Mouse (Mus musculus) brain, embryonic 14.5 days (tissue): ENCODE data around the gene Atp11c. TPM values are rescaled to one million over a fixed set of nuclear protein-coding genes. Genes with fewer than 3 reads are reported as not detected.

Experiments
- DNase-seq: peaks from one replicate; pipeline ENCODE4 v3.0.0-alpha.2; 2011; ENCODE audit warnings: low read depth
- CTCF ChIP-seq: fragments of 200-500 bp; IDR thresholded peaks from 2 replicates; pipeline ENCODE4 v1.5.1; 2012; ENCODE audit warnings: inconsistent platforms, mild to moderate bottlenecking, moderate library complexity, borderline replicate concordance; ENCODE audit not compliant: insufficient read depth, insufficient read length; ENCODE audit errors: extremely low read depth
- POLR2A ChIP-seq: fragments of 200-500 bp; IDR thresholded peaks from 2 replicates; pipeline ENCODE4 v1.6.1; 2012; ENCODE audit warnings: mild to moderate bottlenecking, inconsistent platforms, borderline replicate concordance; ENCODE audit not compliant: poor library complexity, insufficient read depth, insufficient read length, severe bottlenecking; ENCODE audit errors: extremely low read depth
- polyA plus RNA-seq: library from polyadenylated mRNA; depleted of rRNA; stranded (reverse); fragments of >200 nt; gene quantifications from 2 replicates; pipeline ENCODE4 v1.2.3, GENCODE M21; 2012

The Atp11c gene
- polyA plus RNA-seq, 1 experiment: 20.0 TPM

DNA sequence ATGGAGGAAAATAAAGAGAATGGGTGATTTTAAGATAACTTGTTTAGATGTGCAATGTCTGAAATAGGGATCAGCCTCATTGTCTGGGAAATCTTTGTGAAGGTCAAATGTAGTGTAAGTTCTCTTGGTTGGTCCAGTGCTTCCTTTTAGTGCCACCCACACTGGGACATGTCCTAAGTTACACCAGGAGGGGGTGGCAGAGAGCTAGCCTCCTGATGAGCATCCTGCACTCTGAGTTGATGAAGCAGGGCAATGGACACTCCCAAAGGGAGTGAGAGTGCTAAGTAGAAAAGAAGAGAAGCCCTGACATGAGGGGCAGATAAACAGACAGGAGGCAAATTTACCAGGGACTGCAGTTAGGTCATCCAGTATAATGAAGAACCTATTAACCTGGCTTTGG is 88.5 kb downstream of the Atp11c start:
- TF ChIP-seq CTCF (peak; percentile 71), POLR2A (no peak)
- peak; percentile 65 for DNase-seq

DNA sequence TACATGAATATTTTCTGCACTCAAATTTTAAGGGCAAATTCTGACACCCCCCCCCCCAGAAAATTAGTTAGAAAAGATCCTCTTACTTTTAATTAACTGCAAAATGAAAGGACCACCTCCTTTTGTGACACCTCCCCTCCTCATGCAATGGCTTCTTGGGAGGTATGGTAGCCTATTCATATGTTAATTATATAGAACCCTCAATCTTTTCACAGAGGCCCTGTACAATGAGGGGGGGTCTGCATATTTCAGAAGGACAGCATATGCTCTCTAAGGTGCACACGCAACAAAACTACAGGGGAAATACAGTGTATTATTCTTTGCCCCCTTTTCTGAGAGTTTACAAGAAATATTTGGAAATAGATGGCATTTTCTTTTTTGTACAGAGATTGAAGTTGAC is 94.7 kb downstream of the Atp11c start:
- TF ChIP-seq CTCF (no peak), POLR2A (no peak)
- DNase-seq: peak; percentile 48

DNA sequence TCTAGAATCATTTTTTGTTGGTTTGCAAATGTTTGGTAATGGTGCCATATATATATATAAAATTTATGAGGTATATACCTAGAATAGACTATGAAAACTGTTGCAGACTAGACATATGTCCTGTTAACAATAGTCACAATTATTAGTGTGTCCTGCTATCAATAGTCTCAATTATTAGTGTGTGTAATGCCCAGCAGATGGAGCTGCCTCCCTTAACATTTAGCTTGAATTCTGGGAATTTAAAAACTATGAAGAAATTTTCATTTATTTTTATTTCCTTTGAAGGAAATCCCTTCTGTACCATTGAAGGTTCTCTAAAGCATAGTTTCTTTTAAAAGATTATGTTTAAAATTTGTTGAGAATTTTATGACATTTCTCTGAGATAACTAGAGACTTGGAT is 97.2 kb downstream of the Atp11c start:
- TF ChIP-seq CTCF (no peak), POLR2A (no peak)
- DNase-seq: peak; percentile 37

DNA sequence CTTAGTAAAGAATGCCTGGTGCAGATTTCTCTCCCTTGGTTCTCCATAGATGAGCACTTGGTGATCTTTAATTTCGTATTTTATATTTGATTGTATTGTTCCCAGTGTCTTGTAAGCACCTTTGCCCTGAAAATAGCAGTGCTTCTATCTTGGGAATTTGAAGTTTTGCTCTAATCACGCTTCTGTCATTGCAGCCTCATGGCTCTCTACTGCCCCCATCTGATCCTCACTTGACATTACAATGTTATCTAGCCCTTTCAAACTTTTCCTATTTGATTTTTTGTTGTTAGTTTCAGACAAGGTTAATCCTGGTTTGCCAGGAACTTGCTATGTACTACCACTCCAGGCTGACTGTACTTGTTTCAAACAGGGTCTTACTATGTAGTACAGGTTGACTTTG is 128.7 kb downstream of the Atp11c start:
- TF ChIP-seq POLR2A: no peak
- peak; percentile 46; the same call in 1 of the 2 replicates for TF ChIP-seq CTCF
- DNase-seq: peak; percentile 36

DNA sequence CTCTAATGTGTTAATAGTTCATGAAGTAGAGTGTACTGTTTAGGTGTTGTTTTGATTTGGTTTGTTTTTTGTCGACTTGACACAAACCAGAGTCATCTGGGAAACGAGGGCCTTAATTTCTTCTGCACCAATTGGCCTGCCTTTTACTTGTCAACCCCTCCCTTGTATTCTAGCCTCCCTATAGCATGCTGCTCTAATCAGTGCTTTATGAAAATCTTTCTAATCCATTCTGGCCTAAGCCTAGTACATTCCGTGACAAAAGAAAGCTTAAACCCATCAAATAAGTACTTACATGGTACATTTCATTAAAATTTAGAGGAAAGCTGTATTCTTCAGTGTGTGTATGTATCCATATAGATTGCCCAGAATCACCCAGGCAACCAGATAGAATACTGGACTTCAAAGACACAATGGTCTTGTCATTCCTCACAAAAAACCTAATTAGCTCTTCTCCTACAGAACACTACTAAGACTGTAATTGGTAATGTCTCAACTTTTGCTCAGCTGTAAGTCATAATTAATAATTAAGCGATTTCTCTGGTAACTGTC is 177.9 kb downstream of the Atp11c start:
- DNase-seq: peak; percentile 46
- TF ChIP-seq POLR2A (no peak), CTCF (no peak)

DNA sequence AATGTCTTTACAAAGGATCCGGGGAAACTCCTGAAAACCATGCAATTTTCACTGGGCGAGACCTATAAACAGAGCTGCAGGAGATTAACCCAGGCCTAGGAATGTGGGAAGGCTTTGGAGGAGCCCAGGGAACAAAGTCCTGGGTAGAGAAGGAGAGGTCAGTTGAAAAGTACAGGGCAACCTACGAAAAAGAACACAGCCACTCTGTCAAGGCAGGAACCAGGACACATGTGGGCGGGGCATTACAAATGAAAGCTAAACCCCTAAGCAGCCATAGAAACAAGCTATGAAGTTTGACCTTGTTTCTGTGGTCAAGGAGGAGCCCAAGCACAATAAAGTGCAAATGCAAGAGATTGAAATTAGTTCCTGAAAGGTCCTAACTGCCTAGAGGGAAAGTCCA is 186.8 kb downstream of the Atp11c start:
- no peak for DNase-seq
- TF ChIP-seq POLR2A: no peak
- no peak for TF ChIP-seq CTCF

DNA sequence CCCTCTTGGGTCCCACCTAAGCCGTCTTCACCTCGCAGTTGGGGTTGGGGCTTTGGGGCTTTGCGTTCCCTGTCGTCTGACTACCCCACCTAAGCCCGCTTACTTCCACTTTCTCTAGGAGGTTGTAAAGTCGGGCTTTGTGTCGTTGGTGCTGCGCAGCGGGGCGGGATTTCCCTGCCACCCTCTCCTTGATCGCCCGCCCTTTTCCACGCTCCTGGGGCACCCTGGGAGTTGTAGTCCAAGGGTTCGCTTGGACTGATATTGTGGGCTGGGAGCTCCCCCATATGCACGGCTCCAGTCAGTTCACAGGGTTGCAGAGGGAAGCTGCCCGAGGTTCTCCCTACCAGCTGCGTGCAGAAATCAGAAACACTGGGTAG is 187.8 kb downstream of the Atp11c start:
- peak; percentile 96 for DNase-seq
- TF ChIP-seq CTCF: peak; percentile 38; the same call in 1 of the 2 replicates
- peak; percentile 31; the same call in 1 of the 2 replicates for TF ChIP-seq POLR2A

DNA sequence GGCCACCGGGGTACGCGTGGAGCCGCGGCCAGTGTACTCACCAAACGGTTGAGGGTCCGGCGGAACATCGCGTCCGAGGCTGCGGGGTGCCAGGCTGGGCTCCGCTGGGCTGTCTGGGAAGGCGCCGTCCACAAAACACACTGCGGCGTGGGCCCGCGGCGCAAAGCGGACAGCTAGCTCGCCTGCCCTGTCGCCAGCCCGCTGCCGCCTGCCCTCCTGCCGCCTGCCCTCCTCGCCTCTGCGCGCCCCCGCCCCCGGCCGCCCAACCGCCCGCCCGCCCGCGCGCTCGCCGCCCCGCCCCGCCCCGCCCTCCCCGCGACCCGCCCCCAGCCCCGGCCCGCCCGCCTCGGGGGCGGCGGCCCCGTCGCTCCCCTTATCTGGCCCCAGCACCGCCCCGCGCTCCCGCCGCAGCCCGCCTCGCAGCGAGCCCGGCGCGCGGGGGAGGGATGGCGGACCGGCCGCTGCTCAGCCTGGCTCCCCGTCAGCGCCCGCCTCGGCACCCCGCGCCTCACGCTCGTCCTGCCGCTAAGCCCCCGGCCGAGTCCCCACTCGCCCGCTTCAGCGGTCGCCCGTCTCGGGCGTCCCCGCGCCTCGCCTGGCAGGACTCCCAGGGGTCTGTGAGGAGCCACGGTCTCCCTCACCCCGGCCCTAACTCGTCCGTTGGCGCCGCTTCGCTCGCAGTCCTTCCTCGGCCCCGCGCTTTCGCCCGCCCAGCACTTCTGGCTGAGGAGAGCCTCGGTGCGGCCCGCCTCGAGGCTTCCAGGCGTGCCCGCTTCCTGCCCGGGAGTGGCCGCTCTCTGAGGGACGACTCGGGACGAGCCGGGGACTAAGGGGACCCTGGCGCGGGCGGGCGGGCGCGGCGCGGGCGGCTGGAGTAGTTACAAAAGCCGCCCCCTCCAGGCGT is 188.5 kb downstream of the Atp11c start:
- DNase-seq: peak; percentile 68
- TF ChIP-seq POLR2A (peak; percentile 60; the same call in 1 of the 2 replicates), CTCF (no peak)

DNA sequence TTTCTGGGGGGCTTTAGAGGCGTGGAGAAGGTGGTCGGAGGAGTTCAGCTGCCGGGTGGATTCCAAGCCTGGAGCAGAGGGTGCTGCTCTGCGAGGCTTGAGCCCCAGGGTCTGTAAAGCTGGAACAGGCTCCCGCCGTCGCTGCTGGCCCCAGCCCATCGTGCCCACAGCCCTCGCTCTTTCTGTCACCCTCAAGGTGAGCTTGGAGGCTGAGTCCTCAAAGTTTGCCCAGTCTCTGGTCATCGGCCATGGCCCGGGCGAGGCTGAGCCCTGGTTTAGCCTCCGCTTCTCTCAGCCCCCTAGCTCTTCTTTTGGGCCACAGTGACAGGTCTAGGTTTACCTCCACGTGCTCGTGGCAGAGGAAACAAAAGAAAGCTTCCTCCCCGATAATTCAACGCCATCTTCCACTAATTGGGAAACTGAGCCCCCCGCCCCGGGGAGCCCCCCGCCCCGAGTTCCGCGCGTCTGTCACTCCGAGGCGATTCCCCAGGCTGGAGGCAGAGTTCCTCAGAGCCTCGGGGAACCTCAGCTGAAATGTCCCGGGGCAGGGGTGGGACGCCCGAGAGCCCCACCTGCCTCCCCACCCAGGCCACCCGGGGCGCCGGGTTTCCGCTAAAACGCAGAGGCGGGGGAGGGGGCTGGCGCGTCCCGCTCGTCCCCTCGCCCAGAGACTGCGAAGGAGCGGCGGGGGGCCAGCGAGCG is 189.3 kb downstream of the Atp11c start:
- TF ChIP-seq CTCF (no peak), POLR2A (no peak)
- DNase-seq: peak; percentile 22

DNA sequence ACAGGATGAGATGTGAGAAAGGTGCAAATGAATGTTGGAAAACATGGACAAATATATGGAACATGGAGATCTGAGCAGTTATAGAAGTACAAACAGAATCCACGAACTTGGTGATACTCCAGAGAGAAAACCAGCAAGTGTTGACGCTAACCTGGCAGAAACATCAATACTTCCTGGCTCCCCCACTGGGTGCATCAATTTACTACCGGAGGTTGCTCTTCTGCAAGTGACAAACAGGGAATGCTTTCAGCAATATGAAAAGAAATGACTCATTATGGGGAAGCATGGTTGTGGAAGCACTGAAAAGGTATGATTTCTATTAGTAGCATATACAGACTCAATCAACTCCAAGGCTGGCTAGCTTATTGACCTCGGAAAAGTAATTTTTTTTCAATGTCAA is 198.2 kb downstream of the Atp11c start:
- no peak for DNase-seq
- TF ChIP-seq POLR2A (no peak), CTCF (no peak)

DNA sequence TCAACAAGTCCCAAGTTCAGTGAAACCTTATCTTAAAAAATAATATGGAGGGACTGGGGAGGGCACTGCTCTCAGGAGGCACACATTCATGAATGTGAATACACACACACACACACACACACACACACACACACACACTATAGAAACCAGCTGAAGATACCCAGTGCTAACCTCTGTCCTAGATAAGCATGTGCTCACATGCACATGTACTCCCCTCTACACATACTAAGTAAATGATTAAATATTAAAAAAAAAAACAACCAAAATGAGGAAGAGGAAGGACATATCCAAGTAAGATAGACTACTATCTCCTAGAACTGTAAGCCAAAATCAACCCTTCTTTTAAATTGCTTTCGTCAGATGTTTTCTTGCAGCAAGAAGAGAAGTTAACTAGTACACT is 205.6 kb downstream of the Atp11c start:
- DNase-seq: no peak
- TF ChIP-seq CTCF (no peak), POLR2A (no peak)
